Mouse (Mus musculus): ENCODE measurements around the gene Arhgap8.
"Not testable (repeated sequence)": the region's sequence is repeated elsewhere in the genome, so short reads cannot be mapped to it uniquely, and the experiment has no call there.

GRCm38 (mm10) chr15:84768531-84768930 is 48.7 kb downstream of the Arhgap8 start:
- TF ChIP-seq CTCF, POLR2A (IDR thresholded peaks at IDR 0.05; ENCODE audit: extremely low read depth, insufficient read depth, low read length): not testable (repeated sequence)

Data from cortical plate, adult 2 months (tissue).